Mouse (Mus musculus): ENCODE data around the gene Nptn. TPM values are rescaled to one million over a fixed set of nuclear protein-coding genes. Genes with fewer than 3 reads are reported as not detected.

The Nptn gene
- polyA plus RNA-seq (2014; fragmentation: Nextera tagmentation; extraction: Ambion mirVana) = 151 and 173 TPM in 2 replicates

DNA sequence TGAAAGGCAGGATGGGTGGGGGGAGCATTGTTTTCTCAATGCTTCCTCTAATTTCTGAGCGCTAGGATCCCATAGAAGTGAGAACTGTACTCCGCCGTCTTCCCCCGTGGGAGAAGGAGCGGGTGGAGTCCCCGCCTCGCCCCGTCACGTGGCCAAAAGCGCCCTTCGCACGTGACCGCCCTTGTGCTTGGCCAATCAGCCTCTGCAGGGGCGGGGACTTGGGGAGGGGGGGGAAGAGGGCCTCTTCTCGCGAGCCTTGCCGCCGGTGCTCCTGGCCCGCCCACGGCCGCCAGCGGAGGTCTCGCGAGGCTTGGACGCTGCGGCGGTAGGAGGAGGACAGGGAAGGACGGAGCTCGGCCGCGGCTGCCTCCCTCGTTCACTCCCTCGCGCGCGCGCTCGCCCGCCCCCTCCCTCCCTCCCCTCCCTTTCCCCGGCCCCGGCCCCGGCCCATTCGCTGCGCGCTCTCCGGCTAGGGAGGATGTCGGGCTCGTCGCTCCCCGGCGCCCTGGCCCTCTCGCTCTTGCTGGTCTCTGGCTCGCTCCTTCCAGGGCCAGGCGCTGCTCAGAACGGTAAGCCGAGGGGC, at the start of gene Nptn:
Gene Nptn, plus strand, starts transcription at position 283 of the 583 bp plus-strand sequence.
- ATAC-seq (ENCODE audit: low read depth) (peak; percentile 99), DNase-seq (ENCODE audit: low spot score) (peak; percentile 99)
- Histone ChIP-seq H3K4me2 (ENCODE audit: low read depth, low read length) (peak within 1 kb of the TSS; percentile 88), H3K4me3 (ENCODE audit: low read depth, low read length) (peak within 1 kb of the TSS; percentile 94), H3K27ac (replicated peaks; ENCODE audit: low read depth, low read length) (peak within 1 kb of the TSS; percentile 97), H3K27me3 (replicated peaks; ENCODE audit: control insufficient read depth, insufficient read depth, low read length) (no peaks in the 10 kb centered on the region), H3K36me3 (ENCODE audit: control insufficient read depth, insufficient read depth, low read length) (no peaks in the 10 kb centered on the region), H3K4me1 (ENCODE audit: control insufficient read depth, insufficient read depth, low read length) (peaks cover 9% of the 10 kb centered on the region), H3K9ac (ENCODE audit: low read depth, low read length) (peak within 1 kb of the TSS; percentile 97), H3K9me3 (ENCODE audit: control insufficient read depth, low read length) (no peaks in the 10 kb centered on the region)
- WGBS = under 1% methylated on average over 23 of the region's 56 CpGs

DNA sequence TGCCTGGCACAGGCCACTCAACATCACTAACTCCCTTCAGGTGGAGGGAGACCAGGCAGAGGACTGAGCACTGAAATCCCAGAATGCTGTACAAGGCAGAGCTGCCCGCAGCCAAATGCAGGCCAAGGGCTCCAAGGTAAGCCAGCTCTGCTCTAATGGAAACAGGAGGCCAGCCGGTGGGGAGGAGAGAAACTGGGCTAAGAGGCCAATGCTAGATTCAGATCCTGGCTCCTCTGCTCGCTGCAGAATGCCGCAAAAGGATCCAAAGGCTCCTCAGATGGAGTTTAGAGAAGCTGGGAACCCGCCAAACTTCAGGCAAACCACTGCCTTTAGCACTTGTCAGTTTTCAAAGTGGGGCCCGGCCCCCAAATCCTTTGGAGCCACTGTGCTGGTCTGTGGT, 48.7 kb upstream of the Nptn start:
- H3K9me3 ChIP-seq (ENCODE audit: control insufficient read depth, low read length) = no peaks in the 10 kb centered on the region
- no peak overlapping the region for H3K4me3 ChIP-seq (ENCODE audit: low read depth, low read length)
- H3K4me2 ChIP-seq (ENCODE audit: low read depth, low read length) = no peak overlapping the region
- DNase-seq (ENCODE audit: low spot score) (no peak), ATAC-seq (ENCODE audit: low read depth) (no peak)
- no peaks in the 10 kb centered on the region for H3K27me3 ChIP-seq (replicated peaks; ENCODE audit: control insufficient read depth, insufficient read depth, low read length)
- H3K4me1 ChIP-seq (ENCODE audit: control insufficient read depth, insufficient read depth, low read length) = no peaks in the 10 kb centered on the region
- 89% methylated on average over 6 of the region's 6 CpGs for WGBS
- H3K36me3 ChIP-seq (ENCODE audit: control insufficient read depth, insufficient read depth, low read length) = peaks cover 72% of the 10 kb centered on the region
- no peak overlapping the region; the same call in 1 of the 2 replicates for H3K9ac ChIP-seq (ENCODE audit: low read depth, low read length)
- no peak overlapping the region for H3K27ac ChIP-seq (replicated peaks; ENCODE audit: low read depth, low read length)

- 0 out of 2 replicates have a peak, but pooled peaks have one; percentile 48 for ATAC-seq (ENCODE audit: low read depth)
- 69% methylated on average over 1 of the region's 1 CpGs for WGBS
These were observed 47.3 kb upstream of the Nptn start for GRCm38 (mm10) chr9:58534766-58535165.

DNA sequence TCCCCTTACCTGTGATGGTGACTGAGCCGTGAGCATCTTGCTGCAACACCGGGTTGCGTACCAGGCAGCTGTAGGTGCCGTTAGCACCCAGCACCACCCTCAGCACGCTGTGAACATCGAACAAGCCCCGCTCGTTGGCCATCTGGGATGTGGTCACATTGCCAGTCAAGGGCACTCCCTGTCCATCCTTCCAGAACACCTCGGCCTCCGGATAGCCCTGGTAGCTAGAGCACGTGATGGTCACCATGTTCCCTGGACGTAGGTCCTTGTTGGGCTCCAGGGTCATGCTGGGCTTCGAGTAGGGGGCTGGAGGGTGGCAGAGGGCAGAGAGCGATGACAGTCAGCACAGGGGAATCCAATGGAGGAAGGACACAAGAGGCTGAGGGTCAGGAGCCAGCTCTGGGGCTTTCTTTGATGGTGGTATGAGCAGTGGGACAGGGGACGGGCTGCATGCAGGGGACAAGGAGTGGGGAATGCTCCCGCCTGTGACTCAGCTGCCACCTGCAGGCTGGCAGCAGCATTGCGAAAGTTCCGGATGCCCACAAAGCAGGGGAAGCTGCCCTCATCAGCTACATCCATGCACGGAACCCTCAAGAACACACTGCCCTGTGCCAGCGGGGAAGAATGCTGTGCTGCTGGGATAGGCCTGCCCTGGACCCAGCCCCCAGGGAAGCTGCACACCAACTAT, 46.4 kb upstream of the Nptn start:
- ATAC-seq (ENCODE audit: low read depth) (peak; percentile 35; the same call in 1 of the 2 replicates), DNase-seq (ENCODE audit: low spot score) (no peak)
- H3K27ac ChIP-seq (replicated peaks; ENCODE audit: low read depth, low read length) = no peak overlapping the region
- H3K4me3 ChIP-seq (ENCODE audit: low read depth, low read length) = no peak overlapping the region
- no peaks in the 10 kb centered on the region for H3K27me3 ChIP-seq (replicated peaks; ENCODE audit: control insufficient read depth, insufficient read depth, low read length)
- H3K9ac ChIP-seq (ENCODE audit: low read depth, low read length) = no peak overlapping the region
- H3K36me3 ChIP-seq (ENCODE audit: control insufficient read depth, insufficient read depth, low read length) = peaks cover 66% of the 10 kb centered on the region
- no peaks in the 10 kb centered on the region for H3K4me1 ChIP-seq (ENCODE audit: control insufficient read depth, insufficient read depth, low read length)
- 78% methylated on average over 19 of the region's 20 CpGs for WGBS
- H3K4me2 ChIP-seq (ENCODE audit: low read depth, low read length) = no peak overlapping the region
- no peaks in the 10 kb centered on the region for H3K9me3 ChIP-seq (ENCODE audit: control insufficient read depth, low read length)

More at GRCm38 (mm10) chr9:58534766-58535165, 47.3 kb upstream of the Nptn start:
- H3K27ac ChIP-seq (replicated peaks; ENCODE audit: low read depth, low read length) = no peak overlapping the region
- H3K4me2 ChIP-seq (ENCODE audit: low read depth, low read length) = no peak overlapping the region
- no peak overlapping the region for H3K9ac ChIP-seq (ENCODE audit: low read depth, low read length)
- no peaks in the 10 kb centered on the region for H3K27me3 ChIP-seq (replicated peaks; ENCODE audit: control insufficient read depth, insufficient read depth, low read length)
- H3K36me3 ChIP-seq (ENCODE audit: control insufficient read depth, insufficient read depth, low read length) = peaks cover 67% of the 10 kb centered on the region
- H3K9me3 ChIP-seq (ENCODE audit: control insufficient read depth, low read length) = no peaks in the 10 kb centered on the region
- no peaks in the 10 kb centered on the region for H3K4me1 ChIP-seq (ENCODE audit: control insufficient read depth, insufficient read depth, low read length)
- H3K4me3 ChIP-seq (ENCODE audit: low read depth, low read length) = no peak overlapping the region
- DNase-seq (ENCODE audit: low spot score) = peak; percentile 79

GRCm38 (mm10) chr9:58537774-58538173, 44.3 kb upstream of the Nptn start:
- no peak for ATAC-seq (ENCODE audit: low read depth)
- H3K4me2 ChIP-seq (ENCODE audit: low read depth, low read length) = no peak overlapping the region
- peaks cover 54% of the 10 kb centered on the region for H3K36me3 ChIP-seq (ENCODE audit: control insufficient read depth, insufficient read depth, low read length)
- no peak for DNase-seq (ENCODE audit: low spot score)
- no peaks in the 10 kb centered on the region for H3K9me3 ChIP-seq (ENCODE audit: control insufficient read depth, low read length)
- WGBS = 62% methylated on average over 3 of the region's 3 CpGs
- H3K27ac ChIP-seq (replicated peaks; ENCODE audit: low read depth, low read length) = no peak overlapping the region
- no peak overlapping the region for H3K4me3 ChIP-seq (ENCODE audit: low read depth, low read length)
- peaks cover 6% of the 10 kb centered on the region for H3K4me1 ChIP-seq (ENCODE audit: control insufficient read depth, insufficient read depth, low read length)
- no peaks in the 10 kb centered on the region for H3K27me3 ChIP-seq (replicated peaks; ENCODE audit: control insufficient read depth, insufficient read depth, low read length)
- no peak overlapping the region for H3K9ac ChIP-seq (ENCODE audit: low read depth, low read length)

GRCm38 (mm10) chr9:58539886-58540285, 42.2 kb upstream of the Nptn start:
- WGBS = 49% methylated on average over 5 of the region's 5 CpGs

GRCm38 (mm10) chr9:58541895-58542338, 40.1 kb upstream of the Nptn start:
- Histone ChIP-seq H3K9ac (ENCODE audit: low read depth, low read length) (peak overlapping the region; percentile 42; the same call in 1 of the 2 replicates), H3K27me3 (replicated peaks; ENCODE audit: control insufficient read depth, insufficient read depth, low read length) (no peaks in the 10 kb centered on the region), H3K4me3 (ENCODE audit: low read depth, low read length) (no peak overlapping the region), H3K9me3 (ENCODE audit: control insufficient read depth, low read length) (no peaks in the 10 kb centered on the region), H3K27ac (replicated peaks; ENCODE audit: low read depth, low read length) (no peak overlapping the region), H3K4me1 (ENCODE audit: control insufficient read depth, insufficient read depth, low read length) (peaks cover 10% of the 10 kb centered on the region), H3K36me3 (ENCODE audit: control insufficient read depth, insufficient read depth, low read length) (peaks cover 28% of the 10 kb centered on the region), H3K4me2 (ENCODE audit: low read depth, low read length) (no peak overlapping the region)
- ATAC-seq (ENCODE audit: low read depth) (peak; percentile 53), DNase-seq (ENCODE audit: low spot score) (peak; percentile 92)
- WGBS = 40% methylated on average over 6 of the region's 6 CpGs

More at GRCm38 (mm10) chr9:58539886-58540285, 42.2 kb upstream of the Nptn start:
- Histone ChIP-seq H3K4me3 (ENCODE audit: low read depth, low read length) (no peak overlapping the region), H3K36me3 (ENCODE audit: control insufficient read depth, insufficient read depth, low read length) (peaks cover 43% of the 10 kb centered on the region), H3K27ac (replicated peaks; ENCODE audit: low read depth, low read length) (no peak overlapping the region), H3K4me2 (ENCODE audit: low read depth, low read length) (no peak overlapping the region), H3K4me1 (ENCODE audit: control insufficient read depth, insufficient read depth, low read length) (peaks cover 6% of the 10 kb centered on the region), H3K9ac (ENCODE audit: low read depth, low read length) (no peak overlapping the region), H3K27me3 (replicated peaks; ENCODE audit: control insufficient read depth, insufficient read depth, low read length) (no peaks in the 10 kb centered on the region), H3K9me3 (ENCODE audit: control insufficient read depth, low read length) (no peaks in the 10 kb centered on the region)
- ATAC-seq (ENCODE audit: low read depth) (peak; percentile 51; the same call in 1 of the 2 replicates), DNase-seq (ENCODE audit: low spot score) (peak; percentile 81)

DNA sequence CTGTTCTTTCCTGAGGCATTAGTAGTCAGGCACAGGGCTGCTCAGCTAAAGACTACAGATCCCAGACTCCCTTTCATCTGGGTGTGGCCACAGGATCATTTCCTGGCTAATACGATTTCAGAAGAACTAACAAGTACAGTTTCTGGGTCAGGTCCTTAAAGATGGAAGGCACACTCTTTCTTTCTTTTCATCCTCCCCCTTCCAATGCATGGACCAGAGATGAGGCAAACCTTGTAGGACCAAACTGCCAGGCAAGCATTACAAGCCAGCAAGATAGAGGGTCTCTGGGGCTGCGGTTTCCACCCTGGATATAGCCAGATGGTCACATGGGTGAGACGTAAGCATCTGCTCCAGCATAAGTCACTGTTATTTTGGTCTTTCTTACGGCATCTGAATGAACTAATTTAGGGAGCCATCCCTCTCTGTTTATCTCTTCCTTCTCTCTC, 37.1 kb upstream of the Nptn start:
- no peaks in the 10 kb centered on the region for H3K27me3 ChIP-seq (replicated peaks; ENCODE audit: control insufficient read depth, insufficient read depth, low read length)
- H3K4me2 ChIP-seq (ENCODE audit: low read depth, low read length) = 0 out of 2 replicates have a peak overlapping the region, but pooled peaks have one; percentile 13
- 59% methylated on average over 4 of the region's 4 CpGs for WGBS
- no peak overlapping the region for H3K4me3 ChIP-seq (ENCODE audit: low read depth, low read length)
- H3K9ac ChIP-seq (ENCODE audit: low read depth, low read length) = no peak overlapping the region
- no peak for DNase-seq (ENCODE audit: low spot score)
- peaks cover 7% of the 10 kb centered on the region; the same call in 1 of the 2 replicates for H3K36me3 ChIP-seq (ENCODE audit: control insufficient read depth, insufficient read depth, low read length)
- ATAC-seq (ENCODE audit: low read depth) = no peak
- H3K27ac ChIP-seq (replicated peaks; ENCODE audit: low read depth, low read length) = no peak overlapping the region
- peaks cover 22% of the 10 kb centered on the region for H3K4me1 ChIP-seq (ENCODE audit: control insufficient read depth, insufficient read depth, low read length)
- no peaks in the 10 kb centered on the region for H3K9me3 ChIP-seq (ENCODE audit: control insufficient read depth, low read length)

All from embryonic facial prominence, embryonic 14.5 days (tissue).